Mouse (Mus musculus) lung, embryonic 15.5 days (tissue): ENCODE measurements around the gene Tmem106c. TPM values are rescaled to one million over a fixed set of nuclear protein-coding genes. Genes with fewer than 3 reads are reported as not detected.
A peak's percentile ranks its signal among the peaks of the same experiment; 100 is the strongest.

ENCODE experiments used
- ATAC-seq: fragments of 200-750 bp; cut with Nextera tagmentation; 2 replicates; pipeline ENCODE4 v1.8.0; 2017; ENCODE audit warnings: moderate number of reproducible peaks, borderline replicate concordance; ENCODE audit not compliant: low FRiP score, low TSS enrichment; ENCODE audit errors: extremely low read depth
- H3K27ac ChIP-seq: fragments of 300-500 bp; sonication (generic); 2 replicates; pipeline ENCODE4 v1.5.1; 2015; ENCODE audit warnings: moderate library complexity, mild to moderate bottlenecking, inconsistent platforms
- H3K27me3 ChIP-seq: fragments of 300-500 bp; sonication (generic); 2 replicates; pipeline ENCODE4 v1.6.1; 2015; ENCODE audit warnings: inconsistent platforms
- H3K36me3 ChIP-seq: fragments of 300-500 bp; sonication (generic); 2 replicates; pipeline ENCODE4 v1.6.1; 2015; ENCODE audit warnings: inconsistent platforms
- H3K4me1 ChIP-seq: fragments of 300-500 bp; sonication (generic); 2 replicates; pipeline ENCODE4 v1.6.1; 2015; ENCODE audit warnings: inconsistent platforms
- H3K4me2 ChIP-seq: fragments of 300-500 bp; sonication (generic); 2 replicates; pipeline ENCODE4 v1.6.1; 2015; ENCODE audit warnings: inconsistent platforms, mild to moderate bottlenecking, moderate library complexity
- H3K4me3 ChIP-seq: fragments of 300-500 bp; sonication (generic); 2 replicates; pipeline ENCODE4 v1.5.1; 2015; ENCODE audit warnings: mild to moderate bottlenecking, inconsistent platforms
- H3K9ac ChIP-seq: fragments of 300-500 bp; sonication (generic); 2 replicates; pipeline ENCODE4 v1.6.1; 2015; ENCODE audit warnings: inconsistent platforms
- H3K9me3 ChIP-seq: fragments of 300-500 bp; sonication (generic); 2 replicates; pipeline ENCODE4 v1.6.1; 2016; ENCODE audit warnings: inconsistent platforms
- WGBS: fragments of 180-500 bp; shearing (Covaris S2); methylation state at CpG from one replicate; pipeline ENCODE4 v1.1.7; 2015; 5-methylcytosine and 5-hydroxymethylcytosine counted together
- polyA plus RNA-seq: library from polyadenylated mRNA; unstranded; fragments of >200 nt; fragmentation: Nextera tagmentation; extraction: Ambion mirVana; gene quantifications from 2 replicates; pipeline ENCODE4 v1.2.1, GENCODE M21; 2015

Tmem106c gene
- polyA plus RNA-seq, 1 experiment from 2014 or later = 45.7 TPM

DNA sequence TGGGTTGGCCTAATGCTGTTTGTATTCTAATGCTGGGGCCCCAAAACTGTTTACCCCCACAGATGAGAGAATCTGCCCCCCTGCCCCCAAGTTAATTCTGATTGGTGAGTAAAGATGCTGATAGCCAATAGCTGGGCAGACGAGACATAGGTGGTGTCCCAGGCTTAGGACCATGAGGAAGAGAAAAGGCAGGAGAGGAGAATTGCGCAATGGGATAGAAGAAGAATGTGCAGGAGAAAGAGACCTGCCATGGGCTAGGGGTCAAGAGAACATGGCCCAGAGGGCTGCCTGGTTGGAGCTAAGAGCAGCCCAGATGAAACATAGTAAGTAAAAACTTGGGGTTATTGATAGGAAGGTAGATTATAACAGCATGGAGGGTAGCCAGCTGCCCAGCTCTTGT, 23.9 kb upstream of the Tmem106c start:
- H3K27ac ChIP-seq = no peak overlapping the region
- no peaks in the 10 kb centered on the region for H3K9me3 ChIP-seq
- H3K36me3 ChIP-seq = no peaks in the 10 kb centered on the region
- no peak overlapping the region for H3K9ac ChIP-seq
- no peaks in the 10 kb centered on the region for H3K27me3 ChIP-seq
- no peak for ATAC-seq
- no peak overlapping the region for H3K4me2 ChIP-seq
- peaks cover 5% of the 10 kb centered on the region; the same call in 1 of the 2 replicates for H3K4me1 ChIP-seq
- 75% methylated on average over 2 of the region's 2 CpGs for WGBS
- H3K4me3 ChIP-seq = no peak overlapping the region

DNA sequence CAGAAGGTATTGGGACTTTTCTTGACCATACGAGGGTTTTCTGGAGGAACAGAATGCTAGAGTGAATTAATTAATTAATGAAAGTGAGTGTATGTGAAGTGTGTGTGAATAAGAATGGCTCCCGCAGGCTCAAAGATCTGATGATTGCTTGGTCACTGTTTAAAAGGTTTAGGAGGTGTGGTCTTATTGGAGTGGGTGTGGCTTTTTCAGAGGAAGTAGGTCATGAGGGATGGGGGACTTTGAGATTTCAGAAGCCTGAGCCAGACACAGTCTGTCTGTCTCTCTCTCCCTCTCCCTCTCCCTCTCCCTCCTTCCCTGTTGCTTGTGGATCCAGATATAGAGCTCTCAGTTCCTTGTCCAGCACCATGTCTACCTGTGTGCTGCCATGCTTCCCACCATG, 22.7 kb upstream of the Tmem106c start:
- peaks cover 5% of the 10 kb centered on the region; the same call in 1 of the 2 replicates for H3K4me1 ChIP-seq
- H3K27me3 ChIP-seq = no peaks in the 10 kb centered on the region
- no peaks in the 10 kb centered on the region for H3K36me3 ChIP-seq
- 89% methylated on average over 2 of the region's 2 CpGs for WGBS
- H3K9me3 ChIP-seq = no peaks in the 10 kb centered on the region
- H3K4me2 ChIP-seq = no peak overlapping the region
- H3K27ac ChIP-seq = no peak overlapping the region
- H3K4me3 ChIP-seq = no peak overlapping the region
- no peak for ATAC-seq
- H3K9ac ChIP-seq = no peak overlapping the region

DNA sequence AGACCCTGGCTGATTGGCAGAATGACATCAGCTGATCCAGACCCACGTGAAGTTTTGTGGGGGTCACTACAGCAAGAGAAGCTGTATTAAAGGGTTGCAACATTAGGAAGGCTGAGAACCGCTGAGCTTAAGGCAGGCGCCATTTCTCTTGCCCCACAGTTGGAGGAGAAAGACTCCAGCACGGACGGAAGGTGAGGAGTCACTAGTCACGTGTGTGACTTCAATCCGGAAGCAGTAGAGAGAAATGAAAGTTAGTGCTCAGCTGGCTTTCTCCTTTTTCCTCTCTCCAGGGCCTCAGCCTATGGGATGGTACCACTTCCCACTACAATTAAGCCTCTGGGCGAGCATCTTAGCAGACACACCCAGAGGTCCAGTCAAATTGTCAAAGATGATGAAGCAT, 21.5 kb upstream of the Tmem106c start:
- whole genome bisulfite sequencing = 79% methylated on average over 8 of the region's 8 CpGs

DNA sequence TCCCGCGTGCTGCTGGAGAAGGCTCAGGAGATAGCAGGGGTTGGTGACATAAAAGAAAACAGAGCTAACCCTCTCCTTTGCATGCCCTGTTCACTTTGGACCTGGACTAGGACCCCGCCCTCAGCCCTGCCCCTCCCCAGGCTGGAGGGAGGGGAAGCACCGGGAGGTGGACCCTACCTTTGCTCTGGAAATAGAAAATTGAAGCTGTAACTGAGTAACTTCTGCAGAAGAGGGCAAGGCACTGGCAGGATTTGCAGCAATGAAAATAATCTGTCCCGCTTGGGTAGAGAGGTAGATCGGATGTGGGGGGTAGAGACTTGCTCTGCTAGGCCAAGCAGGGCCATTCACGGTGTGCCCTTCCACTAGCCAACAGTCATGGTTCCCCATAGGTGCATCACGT, 20.6 kb upstream of the Tmem106c start:
- Histone ChIP-seq H3K27me3 (no peaks in the 10 kb centered on the region), H3K27ac (no peak overlapping the region), H3K4me3 (no peak overlapping the region), H3K9ac (no peak overlapping the region), H3K4me1 (peaks cover 5% of the 10 kb centered on the region; the same call in 1 of the 2 replicates), H3K9me3 (no peaks in the 10 kb centered on the region), H3K4me2 (no peak overlapping the region), H3K36me3 (no peaks in the 10 kb centered on the region)
- no peak for ATAC-seq
- 86% methylated on average over 8 of the region's 8 CpGs for WGBS

More for the DNA sequence above, 21.5 kb upstream of the Tmem106c start:
- Histone ChIP-seq H3K27ac (no peak overlapping the region), H3K36me3 (no peaks in the 10 kb centered on the region), H3K9ac (no peak overlapping the region), H3K9me3 (no peaks in the 10 kb centered on the region), H3K4me1 (peaks cover 5% of the 10 kb centered on the region; the same call in 1 of the 2 replicates), H3K27me3 (no peaks in the 10 kb centered on the region), H3K4me2 (no peak overlapping the region), H3K4me3 (no peak overlapping the region)
- no peak for ATAC-seq

DNA sequence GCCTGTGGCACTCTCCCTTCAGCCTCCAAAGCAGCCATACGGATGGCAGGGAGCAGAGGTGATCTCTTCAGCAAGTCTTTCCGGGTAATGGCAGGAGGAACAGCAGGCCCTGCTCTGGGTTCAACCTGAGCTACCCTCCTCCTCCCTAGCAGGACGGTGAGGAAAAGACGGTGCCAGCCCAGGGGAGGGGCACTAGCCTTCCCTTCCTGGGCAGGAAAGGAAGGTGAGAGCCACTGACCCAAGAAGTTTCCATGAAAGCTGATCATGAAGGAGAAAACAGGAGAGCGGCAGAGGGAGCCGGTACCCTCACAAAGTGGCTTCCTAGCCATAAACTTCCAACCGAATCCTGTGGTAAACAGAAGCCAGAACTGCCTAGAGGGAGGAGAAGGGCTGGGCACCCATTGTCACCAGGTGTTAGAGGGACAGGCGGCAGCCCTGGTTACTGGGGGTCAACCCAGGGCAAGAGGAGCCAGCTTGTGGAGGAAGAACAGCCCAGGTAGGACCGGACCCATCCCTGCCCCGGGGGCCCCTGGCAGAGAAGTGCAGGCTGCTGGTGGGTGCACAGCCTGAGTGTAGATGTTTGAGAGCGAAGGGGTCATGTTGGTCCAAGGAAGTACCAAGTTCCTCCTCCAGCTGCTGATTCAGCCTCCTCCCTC, 19.0 kb upstream of the Tmem106c start:
- Histone ChIP-seq H3K4me3 (no peak overlapping the region), H3K4me1 (no peaks in the 10 kb centered on the region), H3K9ac (no peak overlapping the region), H3K36me3 (no peaks in the 10 kb centered on the region), H3K27me3 (no peaks in the 10 kb centered on the region), H3K4me2 (no peak overlapping the region), H3K27ac (no peak overlapping the region), H3K9me3 (no peaks in the 10 kb centered on the region)
- WGBS = 61% methylated on average over 11 of the region's 11 CpGs
- ATAC-seq = no peak

DNA sequence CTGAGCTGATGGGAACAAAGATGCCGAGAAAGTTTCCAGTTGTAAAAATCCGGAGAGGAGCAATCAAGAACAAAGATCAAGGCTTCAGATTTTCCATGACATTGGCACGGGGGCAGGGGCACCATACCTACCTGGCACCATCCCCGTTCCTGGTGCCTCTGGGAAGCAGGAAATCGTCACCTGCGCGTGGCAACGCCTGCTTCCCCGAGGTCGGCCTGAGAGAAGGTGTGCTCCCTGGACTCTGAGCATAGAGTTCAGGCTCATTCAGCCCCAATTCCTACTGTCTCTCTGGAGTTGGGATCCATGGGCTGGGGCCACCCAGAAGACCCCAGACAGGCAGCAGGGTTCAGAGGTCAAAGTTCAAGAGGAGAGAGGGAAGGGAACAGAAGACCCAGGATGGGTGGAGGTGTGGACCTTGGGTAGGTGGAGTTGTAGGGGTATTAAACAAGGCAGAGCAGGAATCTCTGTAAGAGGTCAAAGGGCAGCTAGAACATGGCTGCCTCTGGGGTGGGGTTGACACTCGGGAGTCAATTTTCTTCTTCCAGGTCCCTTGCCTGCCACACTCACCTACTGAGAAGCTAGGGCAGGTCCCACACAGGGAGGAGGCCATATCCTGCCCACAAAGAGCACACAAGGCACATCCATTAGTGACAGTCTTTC, 18.2 kb upstream of the Tmem106c start:
- H3K4me1 ChIP-seq = no peaks in the 10 kb centered on the region
- no peaks in the 10 kb centered on the region for H3K36me3 ChIP-seq
- H3K4me2 ChIP-seq = no peak overlapping the region
- no peak for ATAC-seq
- H3K9me3 ChIP-seq = no peaks in the 10 kb centered on the region
- WGBS = 65% methylated on average over 11 of the region's 11 CpGs
- H3K4me3 ChIP-seq = no peak overlapping the region
- H3K9ac ChIP-seq = no peak overlapping the region
- no peak overlapping the region for H3K27ac ChIP-seq
- no peaks in the 10 kb centered on the region for H3K27me3 ChIP-seq

DNA sequence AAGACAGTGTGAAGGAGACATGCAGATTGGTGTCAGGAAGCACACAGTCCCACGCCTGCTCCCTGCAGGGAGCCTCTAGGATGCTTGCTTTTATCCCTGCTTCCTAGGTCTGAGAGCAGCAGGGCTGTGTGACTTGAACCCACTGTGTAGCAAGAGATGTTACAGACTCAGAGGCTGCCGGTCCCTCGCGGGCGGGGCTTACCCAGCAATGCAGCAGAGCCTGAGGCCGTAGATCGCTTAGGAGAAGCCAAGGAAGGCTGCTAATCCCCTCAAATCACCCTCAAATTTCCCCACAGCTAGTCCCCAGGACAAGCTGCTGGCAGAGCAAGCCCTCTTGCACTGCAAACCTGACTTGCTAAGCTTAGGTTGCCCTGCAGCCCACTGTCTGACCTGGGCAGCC, 15.3 kb upstream of the Tmem106c start:
- Histone ChIP-seq H3K4me2 (no peak overlapping the region), H3K9me3 (no peaks in the 10 kb centered on the region), H3K27ac (no peak overlapping the region), H3K4me1 (peaks cover 5% of the 10 kb centered on the region; the same call in 1 of the 2 replicates), H3K9ac (no peak overlapping the region), H3K36me3 (no peaks in the 10 kb centered on the region), H3K27me3 (no peaks in the 10 kb centered on the region), H3K4me3 (no peak overlapping the region)
- no peak for ATAC-seq
- 48% methylated on average over 7 of the region's 7 CpGs for WGBS

DNA sequence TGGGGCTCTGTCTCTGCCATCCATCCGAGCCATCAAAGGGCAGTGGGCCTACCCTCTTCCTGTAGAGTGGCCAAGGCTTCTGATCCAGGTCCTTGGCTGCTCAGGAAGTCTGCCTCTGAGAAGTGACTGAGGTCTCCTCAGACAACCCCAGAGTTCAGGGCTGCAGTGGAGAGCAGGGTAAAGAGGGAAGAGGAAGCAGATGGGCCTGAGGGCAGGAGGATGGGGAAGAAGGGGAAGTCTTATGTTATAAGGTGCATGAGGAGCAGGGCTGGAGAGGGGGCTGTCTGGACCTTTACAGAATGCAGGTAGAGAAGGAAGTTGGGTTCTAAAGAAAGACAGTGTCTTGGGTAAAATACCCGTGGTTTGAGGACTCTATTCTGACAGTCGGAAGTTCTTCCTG, 14.3 kb upstream of the Tmem106c start:
- Histone ChIP-seq H3K27me3 (no peaks in the 10 kb centered on the region), H3K4me3 (no peak overlapping the region), H3K36me3 (no peaks in the 10 kb centered on the region), H3K4me2 (no peak overlapping the region), H3K4me1 (peaks cover 5% of the 10 kb centered on the region; the same call in 1 of the 2 replicates), H3K27ac (no peak overlapping the region), H3K9me3 (no peaks in the 10 kb centered on the region), H3K9ac (no peak overlapping the region)
- 69% methylated on average over 3 of the region's 3 CpGs for WGBS
- ATAC-seq = no peak

DNA sequence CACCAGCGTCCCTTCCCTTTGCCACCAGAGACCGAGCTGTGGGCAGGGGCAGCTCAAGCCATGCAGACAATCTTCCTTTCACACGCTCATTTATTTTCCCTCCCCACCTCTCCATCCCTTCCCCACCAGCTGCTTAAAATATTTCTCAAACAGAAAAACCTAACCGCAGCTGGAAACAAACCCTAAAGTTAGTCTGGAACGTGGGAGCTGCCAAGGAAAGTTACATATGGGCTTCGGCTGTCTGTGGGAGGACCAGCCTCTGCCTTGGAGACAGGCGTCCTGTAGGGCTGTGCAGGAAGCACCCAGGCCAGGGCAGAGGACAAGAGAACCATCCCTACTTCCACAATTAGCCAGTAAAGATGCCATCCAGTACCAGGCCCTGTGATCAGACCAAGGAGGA, 13.8 kb upstream of the Tmem106c start:
- ATAC-seq = no peak
- Histone ChIP-seq H3K36me3 (no peaks in the 10 kb centered on the region), H3K9ac (no peak overlapping the region), H3K4me1 (peaks cover 5% of the 10 kb centered on the region; the same call in 1 of the 2 replicates), H3K4me2 (no peak overlapping the region), H3K27me3 (no peaks in the 10 kb centered on the region), H3K9me3 (no peaks in the 10 kb centered on the region), H3K27ac (no peak overlapping the region), H3K4me3 (no peak overlapping the region)
- 50% methylated on average over 7 of the region's 7 CpGs for WGBS

DNA sequence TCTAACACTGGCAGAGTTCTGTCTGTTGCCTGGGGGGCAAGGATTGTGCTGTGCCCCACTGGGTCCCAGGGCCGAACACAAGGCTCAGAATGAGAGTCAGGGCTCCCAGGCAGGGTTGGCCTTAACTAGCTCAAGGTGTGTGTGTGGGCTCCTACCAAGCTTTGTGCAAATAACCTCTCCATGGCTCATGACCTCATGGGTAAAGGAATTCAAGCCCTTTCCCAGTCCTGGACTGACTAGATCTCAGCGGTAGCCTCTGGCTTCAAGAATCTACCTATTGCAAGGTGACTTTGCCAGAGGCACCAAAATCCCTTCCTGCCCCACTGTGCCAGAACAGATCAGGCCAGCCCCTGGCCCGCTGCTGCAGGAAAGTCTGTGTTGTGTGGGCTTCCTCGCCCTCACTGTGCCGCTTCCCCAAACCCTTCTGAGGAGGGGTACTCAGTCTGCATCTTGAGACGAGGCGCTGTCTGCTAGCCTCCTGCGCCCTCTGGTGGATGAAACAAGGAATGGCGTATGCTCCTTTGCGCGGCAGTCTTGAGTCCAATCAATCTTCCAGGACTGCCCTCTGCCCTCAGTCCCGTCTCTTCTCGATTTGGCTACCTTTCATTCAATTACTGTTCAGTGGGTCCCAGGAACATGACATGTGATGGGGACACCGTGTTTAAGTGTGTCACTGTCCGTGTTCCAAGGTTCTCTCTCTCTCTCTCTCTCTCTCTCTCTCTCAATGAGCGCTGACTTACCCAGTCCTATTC, 11.7 kb upstream of the Tmem106c start:
- Histone ChIP-seq H3K4me3 (no peak overlapping the region), H3K27me3 (no peaks in the 10 kb centered on the region), H3K9ac (no peak overlapping the region), H3K9me3 (no peaks in the 10 kb centered on the region), H3K36me3 (no peaks in the 10 kb centered on the region), H3K4me1 (peaks cover 5% of the 10 kb centered on the region; the same call in 1 of the 2 replicates), H3K27ac (no peak overlapping the region), H3K4me2 (peak overlapping the region; percentile 37)
- 13% methylated on average over 16 of the region's 16 CpGs for WGBS
- ATAC-seq = peak; percentile 23; the same call in 1 of the 2 replicates

DNA sequence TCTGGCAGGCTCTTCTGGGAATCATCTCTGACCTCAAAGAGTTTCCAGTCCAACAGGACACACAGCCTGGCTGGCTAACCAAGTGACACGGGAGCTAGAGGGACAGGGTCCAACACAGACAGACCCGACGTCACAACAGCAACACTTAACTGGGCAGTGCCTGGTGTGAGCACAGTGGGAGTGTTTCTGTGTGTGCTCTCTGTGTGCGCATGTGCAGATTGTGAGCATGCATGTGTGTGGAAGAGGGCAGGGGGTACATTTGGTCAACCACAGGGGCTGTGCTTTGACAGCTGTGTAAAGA, 11.2 kb upstream of the Tmem106c start:
- no peak overlapping the region for H3K27ac ChIP-seq
- H3K4me1 ChIP-seq = peaks cover 5% of the 10 kb centered on the region; the same call in 1 of the 2 replicates
- H3K9me3 ChIP-seq = no peaks in the 10 kb centered on the region
- no peak overlapping the region for H3K4me3 ChIP-seq
- no peaks in the 10 kb centered on the region for H3K36me3 ChIP-seq
- H3K27me3 ChIP-seq = no peaks in the 10 kb centered on the region
- H3K9ac ChIP-seq = no peak overlapping the region
- 70% methylated on average over 4 of the region's 4 CpGs for WGBS
- no peak overlapping the region for H3K4me2 ChIP-seq
- no peak for ATAC-seq

DNA sequence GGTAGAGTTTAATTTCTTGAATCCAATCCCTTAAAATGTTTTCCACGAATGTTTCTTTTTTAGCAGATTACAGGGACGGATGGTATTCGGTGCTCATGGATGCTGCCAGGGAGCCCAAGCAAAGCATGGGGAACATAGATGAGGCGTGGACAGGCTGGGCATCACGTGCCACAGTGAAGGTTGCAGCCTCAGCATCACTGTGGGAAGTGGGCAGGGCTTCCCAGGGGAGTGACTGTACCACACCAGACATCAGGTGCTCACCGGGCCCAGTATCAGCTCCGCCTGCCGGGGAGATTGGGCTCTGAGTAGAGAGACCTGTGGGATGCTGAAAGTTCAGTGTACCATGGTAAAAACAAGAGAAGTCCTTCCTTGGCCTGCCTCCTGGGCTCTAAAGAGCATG, 9.3 kb upstream of the Tmem106c start:
- Histone ChIP-seq H3K27me3 (no peaks in the 10 kb centered on the region), H3K9me3 (no peaks in the 10 kb centered on the region), H3K4me2 (no peak overlapping the region), H3K27ac (no peak overlapping the region), H3K4me3 (no peak overlapping the region), H3K4me1 (peaks cover 5% of the 10 kb centered on the region; the same call in 1 of the 2 replicates), H3K9ac (no peak overlapping the region), H3K36me3 (no peaks in the 10 kb centered on the region)
- ATAC-seq = no peak
- 83% methylated on average over 8 of the region's 8 CpGs for WGBS
